Mouse (Mus musculus) cerebellum, adult 11-12 months (tissue): ENCODE measurements around the gene Slc29a1.
"Not testable (repeated sequence)": the region's sequence is repeated elsewhere in the genome, so short reads cannot be mapped to it uniquely, and the experiment has no call there.

Experiments used
- DNase-seq: peaks from one replicate; pipeline ENCODE4 v3.0.0; 2022

Gene Slc29a1

DNA sequence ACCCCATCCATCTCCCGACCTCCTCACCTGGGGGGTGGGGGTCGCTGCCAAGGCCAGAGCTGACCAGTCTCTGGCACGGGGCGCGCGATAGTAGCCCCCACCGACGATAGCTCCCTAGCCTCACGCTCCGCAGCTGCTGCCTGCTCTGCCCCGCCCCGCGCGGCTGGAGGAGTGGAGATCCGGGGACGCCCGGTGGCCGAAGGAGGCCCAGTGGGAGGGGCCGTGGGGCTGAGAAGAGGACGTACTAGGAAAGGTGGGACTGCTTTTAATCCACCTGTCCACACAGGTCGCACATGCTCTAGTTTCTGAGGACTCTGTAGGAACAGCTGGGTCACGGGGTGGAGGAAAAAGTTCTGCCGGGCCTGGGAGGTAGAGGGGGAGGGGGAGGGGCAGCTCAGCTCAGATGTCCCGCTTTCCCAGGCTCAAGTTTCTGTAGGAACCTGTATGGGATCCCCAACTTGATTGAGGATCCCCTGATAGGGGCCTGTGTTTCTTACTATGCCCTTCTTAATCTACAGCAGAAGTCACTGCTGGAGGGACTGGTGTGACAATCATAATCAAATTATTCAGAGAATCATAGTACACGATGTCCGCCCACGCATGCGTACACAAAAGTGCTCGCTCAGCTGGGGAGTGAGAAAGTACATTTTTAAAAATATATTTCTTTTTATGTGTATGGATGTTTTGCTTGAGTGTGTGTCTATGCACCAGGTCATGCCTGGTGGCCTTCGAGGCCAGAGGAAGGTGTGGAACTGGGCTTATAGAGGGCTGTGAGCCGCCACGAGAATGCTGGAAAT is at the start of gene Slc29a1:
Gene Slc29a1, minus strand, starts transcription at position 161 of the 797 bp plus-strand sequence.
- peak; percentile 55 for DNase-seq

GRCm38 (mm10) chr17:45644185-45644584 is 44.8 kb upstream of the Slc29a1 start:
- DNase-seq: no peak

DNA sequence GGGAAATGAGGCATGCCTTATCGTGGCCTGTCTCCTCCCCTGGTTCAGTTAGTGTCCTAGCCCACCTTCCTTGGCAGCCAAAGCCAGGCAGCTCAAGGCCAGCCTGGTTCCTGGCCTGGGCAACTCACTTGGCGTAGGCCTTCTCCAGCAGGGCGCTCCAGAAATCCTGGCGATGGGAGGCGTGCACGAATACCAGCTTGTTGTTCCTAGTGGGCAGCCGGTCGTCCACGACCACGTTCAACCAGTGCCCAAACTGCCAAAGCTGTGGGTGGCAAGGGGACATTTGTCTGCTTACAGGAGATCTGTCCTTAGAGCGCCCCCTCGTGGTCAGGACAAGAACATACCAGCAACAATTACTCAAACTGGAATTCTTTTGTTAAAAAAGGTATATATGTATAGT is 43.3 kb upstream of the Slc29a1 start:
- peak; percentile 77 for DNase-seq

DNA sequence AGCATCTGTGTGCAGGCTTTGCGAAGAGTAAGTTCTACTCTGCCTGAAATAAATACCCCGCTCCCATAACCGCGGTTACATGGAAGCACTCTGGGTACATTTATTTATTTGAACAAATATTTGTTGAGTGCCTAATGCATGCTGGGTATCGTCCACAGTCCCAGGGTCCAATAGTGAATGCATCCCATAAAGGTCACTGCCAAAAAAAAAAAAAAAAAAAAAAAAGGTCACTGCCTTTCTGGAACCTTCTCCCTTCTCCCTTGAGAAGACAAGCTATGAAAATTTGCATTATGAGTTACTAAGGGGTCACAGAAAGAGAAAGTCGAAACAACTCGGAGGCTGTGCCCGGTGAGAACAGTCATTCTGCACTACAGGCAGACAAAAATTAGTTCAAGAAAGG is 42.6 kb upstream of the Slc29a1 start:
- no peak for DNase-seq

- no peak for DNase-seq
These were observed 39.3 kb upstream of the Slc29a1 start for GRCm38 (mm10) chr17:45638596-45639295.

GRCm38 (mm10) chr17:45634033-45634432 is 34.6 kb upstream of the Slc29a1 start:
- no peak for DNase-seq

DNA sequence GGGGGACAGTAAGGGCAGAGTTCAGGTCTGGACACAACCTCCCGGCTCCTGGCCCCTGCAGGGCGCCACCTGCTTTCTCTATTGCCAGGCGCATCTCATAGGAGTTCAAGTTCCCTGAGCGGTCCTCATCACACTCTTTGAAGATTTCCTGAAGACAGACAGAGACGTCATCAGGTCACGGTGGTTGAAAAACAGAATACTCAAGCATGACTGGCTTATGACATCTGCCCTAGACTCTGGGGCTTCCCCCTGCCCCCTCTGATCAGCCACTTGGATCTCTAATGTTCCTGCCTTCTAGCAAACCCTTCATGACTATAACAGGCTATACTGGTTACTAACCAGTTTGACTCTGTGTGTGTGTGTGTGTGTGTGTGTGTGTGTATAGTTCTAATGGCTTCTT is 32.5 kb upstream of the Slc29a1 start:
- DNase-seq: no peak

DNA sequence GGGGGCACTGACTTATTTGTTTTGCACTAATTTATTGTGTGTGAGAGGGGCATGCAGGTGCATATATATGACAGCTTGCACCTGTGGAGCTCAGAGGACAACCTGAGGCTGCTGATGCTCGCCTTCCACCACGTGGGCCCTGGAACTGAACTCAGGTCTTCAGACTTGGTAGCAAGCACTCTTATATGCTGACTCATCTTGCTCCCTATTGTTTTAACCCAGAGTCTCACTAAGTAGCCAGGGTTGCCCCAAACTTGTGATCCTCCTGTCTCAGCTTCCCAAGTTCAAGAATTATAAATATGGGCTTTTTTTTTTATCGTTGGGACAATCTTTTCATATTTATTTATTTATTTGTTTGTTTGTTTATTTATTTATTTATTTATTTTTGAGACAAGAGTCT is 31.6 kb upstream of the Slc29a1 start:
- DNase-seq: peak; percentile 41

GRCm38 (mm10) chr17:45629861-45630694 is 30.7 kb upstream of the Slc29a1 start:
- DNase-seq: peak; percentile 82

DNA sequence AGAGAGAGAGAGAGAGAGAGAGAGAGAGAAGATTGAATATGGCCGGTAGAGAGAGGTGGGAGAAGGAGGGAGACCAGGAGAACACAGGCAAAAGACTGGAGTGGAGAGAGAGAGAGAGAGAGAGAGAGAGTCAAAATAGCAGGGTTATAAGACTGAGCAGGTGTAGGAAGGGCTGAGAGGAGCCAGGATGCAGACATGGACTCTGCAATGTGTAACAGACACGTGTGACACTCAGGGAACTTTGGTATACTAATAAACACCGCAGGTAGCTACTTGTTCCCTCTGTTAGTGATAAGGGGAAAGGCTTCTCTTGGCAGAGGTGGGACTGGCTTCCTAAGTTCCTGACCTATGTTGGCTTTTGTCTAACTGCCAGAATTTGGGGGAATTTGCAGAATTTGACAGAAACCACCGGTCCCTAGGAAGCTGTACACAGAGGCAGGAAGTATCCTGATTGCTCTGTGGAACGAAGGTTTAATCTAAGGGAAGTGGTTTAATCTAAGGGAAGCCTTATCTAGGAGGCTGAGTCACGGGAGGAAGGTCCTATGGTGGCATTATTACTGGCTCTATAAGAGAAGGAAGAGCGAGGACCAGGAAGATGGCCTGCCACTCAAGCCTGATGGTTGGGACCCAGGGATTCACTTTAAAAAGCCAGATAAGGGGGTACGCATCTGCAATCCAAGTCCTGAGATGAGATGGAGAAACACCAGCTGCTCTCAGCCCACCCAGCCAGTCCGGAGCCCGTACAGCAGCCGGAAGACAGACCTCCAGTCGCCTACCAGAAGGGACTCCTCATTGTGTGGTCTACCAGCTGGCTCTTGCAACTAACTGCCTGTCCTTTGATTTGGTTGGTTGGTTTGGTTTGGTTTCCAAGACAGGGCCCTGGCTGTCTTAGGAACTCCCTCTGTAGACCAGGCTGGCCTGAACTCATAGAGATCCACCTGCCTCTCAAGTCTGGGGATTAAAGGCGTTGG is 29.8 kb upstream of the Slc29a1 start:
- DNase-seq: no peak

DNA sequence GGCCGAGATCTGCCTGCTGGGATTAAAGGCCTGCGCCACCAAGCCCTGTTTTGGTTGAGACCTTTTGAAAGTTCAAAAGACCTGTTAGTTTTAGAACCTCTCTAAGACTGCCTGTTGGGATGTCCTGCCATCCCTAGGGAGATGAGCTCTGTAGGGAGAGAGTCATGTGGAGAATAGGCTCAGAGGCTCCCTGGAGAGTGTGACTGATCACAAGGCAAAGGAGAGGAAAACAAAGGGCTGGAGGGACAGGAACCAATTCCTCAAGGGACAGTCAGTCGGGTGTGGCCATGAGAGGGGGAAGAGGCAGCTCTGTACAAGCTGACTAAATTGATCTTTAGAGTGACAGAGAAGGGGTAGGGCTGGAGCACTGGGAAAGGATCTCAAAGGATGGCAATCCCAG is 28.8 kb upstream of the Slc29a1 start:
- DNase-seq: no peak

- DNase-seq: peak; percentile 65
These were observed 27.2 kb upstream of the Slc29a1 start for GRCm38 (mm10) chr17:45626577-45627134.

- not testable (repeated sequence) for DNase-seq
These were observed 24.0 kb upstream of the Slc29a1 start for GRCm38 (mm10) chr17:45623425-45623824.

DNA sequence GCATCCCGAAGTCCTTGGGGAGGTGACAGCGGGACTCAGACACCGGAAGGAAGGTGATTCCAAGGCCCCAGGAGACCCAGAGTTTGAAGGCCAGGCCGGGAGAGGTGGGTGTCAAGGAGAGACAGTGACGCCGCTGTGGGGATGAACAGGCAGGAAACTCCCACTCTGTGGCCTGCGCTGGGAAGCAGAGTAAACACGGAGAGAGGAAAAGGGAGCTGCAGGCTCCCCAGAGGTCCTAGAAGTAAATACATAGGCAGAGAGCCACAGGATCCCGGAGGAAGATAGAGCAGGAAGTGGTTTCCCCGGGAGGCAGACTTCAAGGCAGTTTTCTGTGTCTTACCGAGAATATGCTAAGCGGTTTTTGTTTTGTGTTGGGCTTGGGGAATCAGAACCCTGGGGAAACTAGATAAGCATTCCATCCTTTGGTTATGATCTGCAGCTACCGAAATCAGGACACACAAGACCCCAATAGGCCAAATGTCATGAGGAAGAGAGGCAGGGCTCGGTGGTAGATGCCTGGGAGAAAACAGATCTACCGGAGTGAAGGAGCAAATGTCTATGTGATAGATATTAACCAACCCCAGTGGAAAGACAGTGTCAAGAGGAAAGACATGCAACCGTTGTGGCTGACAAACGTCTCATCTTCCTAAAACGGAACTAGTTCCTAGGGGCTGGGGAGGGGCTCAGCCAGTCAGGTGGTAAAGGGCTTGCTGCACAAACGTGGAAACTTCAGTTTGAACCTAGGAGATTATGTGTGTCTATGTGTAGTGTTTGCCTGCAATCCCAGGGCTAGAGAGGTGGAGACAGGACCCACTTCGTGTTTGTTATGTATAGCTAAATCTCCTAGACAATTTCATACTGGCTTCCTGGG is 20.2 kb upstream of the Slc29a1 start:
- DNase-seq: no peak

GRCm38 (mm10) chr17:45618941-45619385 is 19.6 kb upstream of the Slc29a1 start:
- DNase-seq: no peak

DNA sequence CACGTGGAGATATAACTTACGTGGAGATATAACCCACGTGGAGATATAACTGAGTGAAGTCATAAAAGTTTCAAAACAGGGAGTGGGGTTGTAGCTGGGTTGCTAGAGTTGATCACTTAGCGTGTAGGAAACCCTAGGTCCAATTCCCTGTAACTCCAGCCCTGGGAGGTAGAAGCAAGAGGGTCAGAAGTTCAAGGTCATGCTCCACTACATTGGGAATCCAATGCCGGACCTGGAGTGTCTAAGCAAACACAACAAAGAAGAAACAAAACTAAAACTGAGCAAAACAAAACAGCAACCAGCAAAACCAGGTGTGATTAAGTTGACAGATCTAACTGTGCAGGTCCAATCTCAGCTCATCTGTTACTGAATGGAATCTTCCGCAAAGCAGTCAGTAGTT is 18.2 kb upstream of the Slc29a1 start:
- DNase-seq: no peak

DNA sequence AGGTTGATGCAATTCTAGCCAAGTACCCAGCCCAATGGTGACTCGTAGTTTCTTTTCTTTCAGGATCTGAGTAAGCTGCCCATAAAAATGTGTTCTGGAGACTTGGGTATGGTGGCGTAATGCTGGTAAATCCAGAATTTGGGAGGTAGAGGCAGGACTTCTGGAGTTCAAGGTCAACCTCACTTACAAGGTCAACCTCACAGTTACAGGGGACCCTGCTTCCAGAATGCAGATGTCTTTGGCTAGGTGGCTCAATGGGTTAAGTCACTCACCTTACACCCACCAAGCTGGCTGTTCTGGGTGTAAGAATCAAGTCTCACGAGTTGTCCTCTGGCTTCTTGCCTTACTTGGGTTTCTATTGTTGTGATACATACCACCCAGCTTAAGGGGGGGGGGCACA is 17.3 kb upstream of the Slc29a1 start:
- no peak for DNase-seq

DNA sequence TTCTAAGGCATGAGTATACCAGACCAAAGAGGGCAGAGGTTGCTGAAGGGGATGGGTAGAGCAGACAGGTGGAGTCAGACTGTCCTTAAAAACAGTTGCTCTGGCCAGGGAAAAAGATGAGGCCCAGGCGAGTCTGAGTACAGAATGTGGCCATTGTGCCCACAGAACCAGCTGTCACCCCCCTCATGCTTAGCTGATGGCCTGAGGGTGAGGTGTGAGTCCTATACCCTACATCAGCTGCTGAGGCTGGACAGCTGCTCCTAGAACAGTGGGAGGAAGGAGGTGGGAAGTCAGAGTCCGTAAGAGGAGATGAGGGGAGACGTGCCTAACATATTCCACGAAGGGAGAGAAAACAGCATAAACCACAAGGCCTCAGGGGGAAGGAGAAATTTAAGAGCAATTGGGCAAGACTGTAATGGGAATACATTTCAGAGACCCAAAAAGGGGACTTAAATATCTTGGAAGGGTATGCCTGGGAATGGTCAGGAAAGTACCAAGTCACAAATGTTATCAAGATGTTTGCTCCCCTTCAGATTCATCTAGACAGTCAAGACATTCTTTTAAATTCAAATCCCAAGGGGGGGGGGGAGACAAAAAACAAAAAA is 16.7 kb upstream of the Slc29a1 start:
- no peak for DNase-seq

GRCm38 (mm10) chr17:45612921-45613320 is 13.5 kb upstream of the Slc29a1 start:
- no peak for DNase-seq

DNA sequence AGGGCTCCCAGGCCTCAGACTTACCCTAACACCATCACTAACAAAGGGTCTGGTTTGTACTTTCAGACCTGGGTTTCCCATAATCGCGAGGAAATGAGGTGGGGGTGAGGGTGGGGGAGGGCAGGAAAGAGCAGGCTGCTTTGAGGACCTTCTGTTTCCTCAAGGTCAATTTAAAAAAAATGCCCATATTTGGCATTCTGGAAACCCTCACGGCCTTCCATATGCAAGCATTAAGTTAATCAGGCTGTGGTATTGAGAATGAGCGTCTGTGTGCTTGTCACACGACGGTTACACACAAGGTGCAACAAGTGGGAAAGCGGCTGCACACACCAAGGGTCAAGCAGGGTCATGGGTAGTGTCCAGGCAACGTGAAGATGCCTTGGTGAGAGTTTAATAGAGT is 12.6 kb upstream of the Slc29a1 start:
- DNase-seq: no peak
